Mouse (Mus musculus) layer of hippocampus, postnatal 10 days (tissue): ENCODE data around the gene Wdr90. TPM values are rescaled to one million over a fixed set of nuclear protein-coding genes. Genes with fewer than 3 reads are reported as not detected.

ENCODE experiments used
- DNase-seq, 2 experiments: peaks; one replicate each; pipeline ENCODE4 v3.0.0; 2021; ENCODE audit warnings: low spot score in 2 of 2
- total RNA-seq, 2 experiments: library from RNA; stranded (reverse); gene quantifications; 2 replicates each; pipeline ENCODE4 v1.2.3; 2021

Wdr90 gene
- total RNA-seq, 2 experiments from 2014 or later: 25.4 to 37.8 TPM

DNA sequence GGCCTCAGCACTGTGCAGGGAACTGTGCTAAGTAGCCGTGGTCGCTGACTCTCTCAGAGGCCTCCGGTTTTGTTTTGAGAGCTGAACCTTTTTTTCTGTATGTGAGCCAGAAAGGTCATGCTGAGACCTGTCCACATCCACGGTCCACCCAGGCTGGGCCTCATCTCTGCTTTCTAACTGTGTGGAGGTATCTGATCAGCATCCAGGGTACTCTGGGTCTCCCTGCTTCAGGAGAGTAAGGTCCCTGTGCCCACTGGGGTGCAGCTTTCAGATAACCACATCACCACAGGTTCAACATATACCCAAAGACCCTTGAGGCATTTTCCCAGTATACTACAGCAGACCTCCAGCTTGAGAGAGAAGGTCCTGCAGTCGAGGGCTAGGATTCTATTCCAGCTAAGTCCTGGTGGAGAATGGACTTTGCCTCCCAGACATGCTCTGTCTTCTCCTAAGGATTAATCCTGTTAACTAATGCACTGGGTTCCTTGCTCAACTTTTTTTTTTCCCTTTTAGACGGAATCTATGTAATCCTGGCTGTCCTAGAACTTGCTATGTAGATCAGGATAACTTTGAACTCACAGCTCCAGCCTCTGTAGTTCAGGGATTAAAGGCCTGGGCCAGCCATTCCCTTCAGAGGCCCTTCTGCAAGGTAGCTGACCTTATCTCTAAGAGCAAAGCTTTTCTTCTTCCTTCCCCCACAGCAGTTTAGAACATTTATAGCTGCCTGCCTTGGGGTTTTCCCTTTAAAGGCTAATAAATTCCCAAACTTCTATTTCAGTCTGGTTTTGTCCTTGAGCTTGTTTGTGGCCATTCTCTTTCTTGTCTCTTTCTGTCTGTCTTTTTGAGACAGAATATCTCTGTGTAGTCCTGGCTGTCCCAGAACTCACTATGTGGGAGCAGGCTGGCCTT lies 657 bp upstream of the Wdr90 start:
- DNase-seq: no peak

GRCm38 (mm10) chr17:25860229-25860628 lies 1.1 kb downstream of the Wdr90 start:
- DNase-seq: no peak

DNA sequence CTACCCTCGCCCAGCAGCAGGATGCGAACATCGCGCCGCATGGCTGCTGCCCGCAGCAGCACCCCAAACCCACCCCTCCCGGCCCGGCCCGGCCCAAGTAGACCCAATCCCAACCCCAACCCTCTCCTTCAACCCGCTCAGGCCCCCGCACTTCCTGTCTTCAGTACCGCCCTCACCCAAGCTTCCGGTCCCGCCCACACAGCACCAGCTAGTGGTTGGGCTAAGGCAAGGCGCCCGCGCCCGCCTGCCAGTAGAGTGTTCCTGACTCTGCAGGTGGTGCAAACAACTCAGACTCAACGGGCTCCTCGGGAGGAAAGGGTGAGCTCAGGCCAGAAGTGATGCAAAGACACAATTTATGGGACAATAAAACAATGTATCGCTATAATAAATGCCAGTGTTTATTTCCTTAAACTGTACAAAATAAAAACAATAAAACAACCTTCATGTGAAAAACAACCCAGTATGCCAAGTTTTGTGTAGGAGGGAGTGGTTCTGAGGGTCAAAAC lies 16.9 kb downstream of the Wdr90 start, which contains the start of gene Rhot2:
TSS of gene Rhot2 (minus strand) at position 456 of the 506 bp plus-strand sequence.
- peak; percentile 92 to 95 for DNase-seq

DNA sequence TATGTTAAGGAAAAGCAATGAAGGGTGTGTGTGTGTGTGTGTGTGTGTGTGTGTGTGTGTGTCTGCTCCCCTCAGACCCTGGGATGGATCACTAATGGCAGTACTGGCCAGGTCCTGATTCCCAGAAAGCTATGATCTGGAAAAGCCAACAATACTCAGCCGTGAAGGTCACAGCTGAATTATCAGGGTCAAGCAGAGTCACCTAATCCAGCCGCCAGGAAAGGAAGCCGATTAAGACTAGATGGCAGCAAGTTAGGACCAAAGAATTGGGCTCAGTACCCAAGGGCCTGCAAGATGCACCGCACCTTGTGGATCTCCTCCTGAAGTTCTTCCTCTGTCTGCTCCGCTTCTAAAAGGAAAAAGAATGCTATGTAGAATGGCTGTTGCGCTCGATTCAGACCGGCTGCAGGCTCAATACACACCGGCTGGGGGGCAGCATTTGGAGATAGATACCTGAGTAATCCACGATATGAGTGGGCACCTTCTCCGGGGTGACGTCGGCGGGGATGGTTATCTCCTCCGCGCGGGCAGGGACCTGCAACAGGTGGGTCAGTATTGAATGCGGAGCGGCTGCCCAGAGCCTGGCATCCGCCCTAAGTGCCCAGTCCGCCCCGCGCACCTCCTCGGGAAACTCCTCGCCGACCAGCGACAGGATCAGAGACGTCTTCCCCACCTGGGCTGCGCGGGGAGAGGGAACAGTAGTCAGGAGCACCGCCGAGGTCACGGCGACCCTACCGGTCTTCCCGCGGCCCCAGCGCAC lies 17.5 kb downstream of the Wdr90 start:
- DNase-seq: no peak

- no peak for DNase-seq
These were observed 18.2 kb downstream of the Wdr90 start for GRCm38 (mm10) chr17:25843122-25843521.

GRCm38 (mm10) chr17:25842509-25842908 lies 18.8 kb downstream of the Wdr90 start:
- DNase-seq: no peak

DNA sequence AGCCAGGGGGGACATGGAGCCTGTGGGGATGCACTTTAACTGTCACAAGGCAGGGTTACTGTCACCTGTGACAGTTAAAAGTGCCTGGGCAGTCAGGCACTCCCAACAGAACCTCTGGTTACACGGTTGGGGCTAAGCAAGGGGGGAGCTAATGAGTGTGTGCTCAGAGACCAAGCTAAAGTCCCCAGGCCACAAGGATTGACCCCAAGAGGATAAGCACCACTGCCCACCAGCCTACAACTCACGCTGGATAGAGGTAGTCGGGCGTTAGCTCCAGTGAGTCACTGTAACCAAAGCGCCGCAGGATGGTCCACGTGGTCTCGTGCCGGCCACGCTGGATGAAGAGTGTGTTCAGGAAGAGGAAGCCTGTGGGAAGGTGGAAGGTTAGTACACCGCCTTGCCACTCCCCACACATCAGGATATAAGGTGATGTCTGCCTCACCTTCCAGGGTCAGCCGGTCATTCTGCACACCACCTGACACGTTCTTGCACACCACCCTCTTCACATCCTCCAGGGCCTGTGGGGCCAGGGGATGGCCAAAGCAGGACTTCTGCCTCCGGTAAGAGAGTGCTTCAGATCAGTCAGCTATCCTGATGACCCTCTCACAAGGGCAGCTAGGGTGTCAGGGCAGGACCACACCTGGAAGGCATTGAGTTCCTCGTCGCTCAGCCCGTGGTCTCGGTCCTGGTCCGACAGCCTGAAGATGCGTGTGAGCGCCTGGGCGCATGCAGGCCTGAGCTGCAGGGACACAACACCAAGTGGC lies 20.0 kb downstream of the Wdr90 start, which contains the start of gene Gm20683:
TSS of gene Gm20683 (minus strand) at position 647 of the 764 bp plus-strand sequence.
- no peak for DNase-seq

GRCm38 (mm10) chr17:25840519-25840918 lies 20.8 kb downstream of the Wdr90 start:
- no peak for DNase-seq

DNA sequence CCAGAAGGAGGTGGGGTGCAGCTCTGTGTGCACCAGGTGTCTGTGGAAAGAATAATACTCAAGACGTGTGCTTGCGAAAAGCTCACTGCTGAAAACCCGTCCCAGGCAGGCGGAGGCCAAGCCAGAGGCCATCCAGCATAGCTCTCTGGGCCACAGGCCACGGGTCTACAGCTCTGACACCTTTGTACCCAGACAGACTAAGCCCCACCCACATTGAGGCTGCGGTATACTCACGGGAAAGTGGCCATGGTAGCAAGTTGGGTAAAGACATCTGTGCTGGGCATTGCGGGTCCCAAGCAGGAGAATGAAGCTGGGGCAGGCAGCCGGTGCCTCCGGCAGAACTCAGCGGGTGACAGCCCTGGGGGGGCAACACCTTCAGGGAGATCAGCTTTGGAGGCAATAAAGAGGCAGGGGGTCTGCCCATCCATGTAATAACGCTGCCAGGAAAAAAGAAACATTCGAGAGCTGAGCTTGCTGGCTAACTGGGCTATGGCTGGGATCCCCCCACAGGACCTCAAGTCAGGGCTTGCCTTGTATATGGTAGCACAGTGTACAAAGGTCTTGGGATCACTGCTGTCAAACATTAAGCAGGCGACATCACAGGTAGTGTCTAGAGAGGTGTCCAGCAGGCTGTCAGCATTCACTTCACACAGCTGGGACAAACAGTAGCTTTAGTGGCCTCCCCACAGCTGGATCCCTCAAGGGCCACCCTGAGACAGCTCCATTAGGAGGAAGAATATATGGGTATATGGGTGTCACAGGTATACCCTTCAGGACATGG lies 21.7 kb downstream of the Wdr90 start:
- DNase-seq: no peak

GRCm38 (mm10) chr17:25838904-25839303 lies 22.4 kb downstream of the Wdr90 start:
- no peak for DNase-seq

- DNase-seq: no peak
These were observed 23.8 kb downstream of the Wdr90 start for GRCm38 (mm10) chr17:25837533-25837932.

GRCm38 (mm10) chr17:25837076-25837410 lies 24.3 kb downstream of the Wdr90 start, which contains the start of gene Rhbdl1:
Gene Rhbdl1, minus strand, starts transcription at chr17:25837295.
- peak; percentile 83 to 89 for DNase-seq

- no peak for DNase-seq
These were observed 24.8 kb downstream of the Wdr90 start for GRCm38 (mm10) chr17:25836397-25837075.

DNA sequence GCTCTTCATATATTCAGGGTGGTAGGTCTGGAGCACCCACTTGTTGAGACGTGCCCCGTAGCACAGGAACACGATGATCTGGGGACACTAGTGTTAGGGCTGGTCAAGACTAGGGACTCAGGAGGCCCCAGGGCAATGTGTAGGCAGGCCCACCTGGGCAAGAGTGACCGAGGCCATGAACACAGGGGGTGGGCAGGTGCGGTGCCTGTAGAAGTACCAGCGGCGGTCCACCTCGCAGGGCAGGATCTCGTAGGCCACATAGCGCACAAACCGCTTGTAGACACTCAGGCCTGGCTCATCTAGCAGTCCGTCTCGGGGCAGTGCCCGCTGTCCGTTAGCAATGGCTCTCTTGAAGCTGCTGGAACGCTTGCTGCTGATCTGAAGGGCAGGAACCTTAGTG lies 25.5 kb downstream of the Wdr90 start:
- DNase-seq: no peak

GRCm38 (mm10) chr17:25835301-25835700 lies 26.0 kb downstream of the Wdr90 start:
- DNase-seq: no peak

DNA sequence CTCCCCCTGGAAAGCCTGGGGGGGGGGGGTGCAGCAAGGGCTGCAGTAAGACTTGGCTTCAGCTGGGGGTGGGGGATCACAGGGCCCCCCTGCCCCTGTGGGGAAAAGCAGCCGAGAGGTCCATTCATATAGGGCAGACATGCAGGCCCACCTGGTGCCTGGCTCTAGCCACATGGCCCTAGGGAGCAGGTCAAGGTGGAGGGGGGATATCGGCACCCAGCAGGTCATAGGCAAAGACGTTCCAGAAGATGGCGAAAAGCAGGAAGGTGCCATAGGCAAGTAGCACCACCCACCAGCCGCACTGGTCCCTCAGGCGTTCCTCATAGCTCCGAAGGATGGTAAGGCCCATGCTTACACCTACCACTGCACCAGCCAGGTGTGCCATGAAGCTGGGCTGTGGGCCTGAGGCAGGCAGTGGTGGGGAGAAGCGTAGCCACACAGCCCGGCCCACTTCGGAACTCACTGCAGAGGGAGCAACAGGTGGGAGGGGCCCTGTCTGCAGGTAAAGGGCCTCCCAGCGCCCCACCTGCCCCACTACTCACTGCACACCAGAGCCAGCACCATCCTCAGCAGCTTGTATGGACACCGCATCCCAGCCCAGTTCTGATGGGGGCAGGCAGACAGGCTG lies 26.6 kb downstream of the Wdr90 start:
- DNase-seq: no peak

DNA sequence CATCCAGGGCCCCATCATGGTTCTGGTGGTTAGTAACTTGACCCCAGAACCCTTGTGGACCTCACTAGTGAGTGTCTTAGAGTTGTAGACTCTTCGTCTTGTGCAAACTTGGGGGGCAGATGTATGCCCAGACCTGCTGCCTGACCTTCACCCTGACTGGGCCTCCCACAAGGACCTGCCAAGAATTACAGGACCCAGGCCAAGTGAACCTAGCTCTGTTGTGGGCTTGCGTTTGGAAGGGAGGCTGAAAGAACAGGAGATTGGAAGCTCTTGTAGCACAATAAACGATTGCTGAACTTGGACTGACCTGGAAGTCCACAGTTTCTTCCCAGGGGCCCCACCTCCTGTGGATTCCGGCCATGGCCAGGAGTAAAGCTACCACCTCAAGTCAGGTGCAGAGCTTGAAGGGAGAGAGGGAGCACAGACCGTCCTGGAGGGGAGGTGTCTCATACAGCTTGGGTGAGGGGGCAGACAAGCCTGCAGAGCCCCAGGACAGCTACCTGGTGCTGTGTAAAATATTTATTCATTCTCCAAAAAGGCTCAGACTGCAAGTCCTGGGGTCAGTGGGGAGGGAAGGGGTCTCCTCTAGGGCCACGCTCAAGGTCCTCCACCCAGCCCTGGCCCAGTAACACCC lies 27.2 kb downstream of the Wdr90 start:
- no peak for DNase-seq

- DNase-seq: peak; percentile 86 to 87
These were observed 28.0 kb downstream of the Wdr90 start, which contains the start of gene Stub1 for GRCm38 (mm10) chr17:25833291-25833663. Gene Stub1, minus strand, starts transcription at chr17:25833404.
